Mouse (Mus musculus): Measurements from ENCODE around the gene Gtf3c1. TPM values are rescaled to one million over a fixed set of nuclear protein-coding genes. Genes with fewer than 3 reads are reported as not detected.

The Gtf3c1 gene
- total RNA-seq, 2 experiments from 2014 or later: 68.4 to 72.4 TPM

- DNase-seq: no peak
- intact Hi-C loops (cut with DNase I): no loop called here
Observed at GRCm38 (mm10) chr7:125599373-125599973, 108.1 kb downstream of the Gtf3c1 start.

- intact Hi-C loops (cut with DNase I): no loop called here
- no peak for DNase-seq
Observed at GRCm38 (mm10) chr7:125597516-125598347, 109.8 kb downstream of the Gtf3c1 start.

GRCm38 (mm10) chr7:125597083-125597482 lies 110.5 kb downstream of the Gtf3c1 start:
- DNase-seq: no peak
- intact Hi-C loops (cut with DNase I): no loop called here

GRCm38 (mm10) chr7:125596406-125596805 lies 111.2 kb downstream of the Gtf3c1 start:
- intact Hi-C loops (cut with DNase I): no loop called here
- no peak for DNase-seq

- no peak for DNase-seq
- intact Hi-C loops (cut with DNase I): no loop called here
Observed at GRCm38 (mm10) chr7:125593831-125594230, 113.7 kb downstream of the Gtf3c1 start.

Other genes starting within 250 kb of the Gtf3c1 start
- gene Nsmce1, start 216.2 kb downstream of the Gtf3c1 start, total RNA-seq (2021): 10 to 100 TPM; 28.7 to 36.2 TPM
- 10 to 100 TPM; 20.0 to 20.3 TPM for gene Il4ra, start 155.7 kb downstream of the Gtf3c1 start, total RNA-seq (2021)
- 1 to 10 TPM in 1 of 2 experiments, under 1 TPM in 1; 0.55 to 3.1 TPM for gene Il21r, start 104.4 kb downstream of the Gtf3c1 start, total RNA-seq (2021)
- 10 to 100 TPM; 11.7 to 15.2 TPM for gene D430042O09Rik, start 108 bp upstream of the Gtf3c1 start, total RNA-seq (2021)